ENCODE assay signal across 17 mouse cellular contexts in the genomic region with DNA sequence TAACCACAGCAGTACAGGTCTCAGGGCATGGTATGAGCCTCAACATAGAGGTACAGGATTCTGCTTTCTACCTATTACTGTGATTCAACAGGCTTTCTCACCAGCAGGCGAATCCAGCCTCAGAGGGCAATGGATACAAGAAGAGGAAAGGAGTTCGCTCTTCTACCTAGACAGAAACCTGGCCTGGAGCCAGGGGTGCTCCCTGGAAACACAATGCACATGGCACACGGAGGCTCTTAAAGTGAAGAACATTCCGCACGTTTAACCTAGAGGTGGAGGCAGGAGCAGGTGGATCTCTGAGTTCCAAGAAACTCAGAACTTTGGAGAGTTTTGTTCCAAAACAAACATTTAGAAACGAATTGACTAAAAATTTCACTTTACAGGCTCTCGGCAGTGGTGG. TPM values are rescaled to one million over a fixed set of nuclear protein-coding genes. Genes with fewer than 3 reads are reported as not detected.
DNase-seq lines count a peak whose midpoint lies in the region; ATAC-seq and TF ChIP-seq lines count a peak whose summit lies in the region.
"Had no signal": no experiment of that assay in that cellular context is flagged by ENCODE, and none has a peak within 500 bp of the region (broad histone marks: within the 10 kb centered on the region; RNA-seq: fewer than 3 reads in every experiment).

No protein-coding gene starts in this region.

- peaks cover 12% of the 10 kb centered on the region; the same call in 1 of the 2 replicates for H3K36me3 ChIP-seq in heart, embryonic 15.5 days
- peaks cover 2% of the 10 kb centered on the region; the same call in 1 of the 2 replicates for H3K36me3 ChIP-seq in liver, adult 2 months (ENCODE audit: control insufficient read depth, insufficient read depth, low read length)
- peaks cover 73% of the 10 kb centered on the region for H3K36me3 ChIP-seq in forebrain, embryonic 10.5 days (replicated peaks)

- no peak for TF ChIP-seq CTCF in liver, adult 2 months (IDR thresholded peaks at IDR 0.05; ENCODE audit: low read depth, low read length)

- H3K4me1 ChIP-seq in heart, embryonic 15.5 days (replicated peaks) = peaks cover 27% of the 10 kb centered on the region
- H3K4me1 ChIP-seq in liver, adult 2 months (ENCODE audit: control insufficient read depth, insufficient read depth, low read length) = peaks cover 5% of the 10 kb centered on the region; the same call in 1 of the 2 replicates
- H3K4me1 ChIP-seq in forebrain, embryonic 10.5 days = no peaks in the 10 kb centered on the region
- H3K4me1 ChIP-seq: midbrain, embryonic 13.5 days had no signal

- DNase-seq in heart, adult 8-10 months (ENCODE audit: low spot score) = no peak
- peak; percentile 70 for DNase-seq in liver, adult 2 months (ENCODE audit: extremely low read depth, low read depth, low spot score)
- no peak for DNase-seq in liver
- DNase-seq in lung, adult 18-20 months = peak; percentile 73 to 85
- peak; percentile 25 to 59 for DNase-seq in lung, postnatal 4 days
- DNase-seq in thymus, postnatal 36 days = no peak
- no peak for DNase-seq in forebrain, embryonic 10.5 days (ENCODE audit: extremely low spot score, low spot score)
- DNase-seq: embryo, embryonic 11 days; gastrocnemius, postnatal 14 days; layer of hippocampus, adult 9-11 months; right cerebral cortex, postnatal 14 days; thymus, adult 2 months had no signal

- H3K4me3 ChIP-seq in heart, embryonic 15.5 days = no peak overlapping the region
- H3K4me3 ChIP-seq in liver, adult 2 months (ENCODE audit: insufficient read depth, low read depth, low read length) = no peak overlapping the region
- no peak overlapping the region for H3K4me3 ChIP-seq in forebrain, embryonic 10.5 days
- H3K4me3 ChIP-seq: erythroblast, embryonic 14.5 days; hindbrain, embryonic 10.5 days; midbrain, embryonic 13.5 days had no signal

- no peaks in the 10 kb centered on the region for H3K79me2 ChIP-seq in liver, adult 2 months (ENCODE audit: control insufficient read depth, insufficient read depth, low read length)

- no peak overlapping the region for H3K9ac ChIP-seq in heart, embryonic 15.5 days
- H3K9ac ChIP-seq in liver, adult 2 months (ENCODE audit: low read depth, low read length) = no peak overlapping the region
- H3K9ac ChIP-seq: liver, embryonic 14.5 days; midbrain, embryonic 13.5 days had no signal

- H3K9me3 ChIP-seq in heart, embryonic 15.5 days (replicated peaks) = no peaks in the 10 kb centered on the region
- H3K9me3 ChIP-seq in forebrain, embryonic 10.5 days = no peaks in the 10 kb centered on the region
- H3K9me3 ChIP-seq: hindbrain, embryonic 10.5 days; midbrain, embryonic 13.5 days had no signal

- peak; percentile 36; the same call in 1 of the 2 replicates for ATAC-seq in heart, embryonic 15.5 days (replicated peaks; ENCODE audit: insufficient number of reproducible peaks, insufficient read depth, low FRiP score, low read depth)
- ATAC-seq: midbrain, embryonic 13.5 days had no signal

- H3K27me3 ChIP-seq in heart, embryonic 15.5 days = no peaks in the 10 kb centered on the region
- H3K27me3 ChIP-seq in liver, adult 2 months (ENCODE audit: control insufficient read depth, insufficient read depth, low read length) = no peaks in the 10 kb centered on the region
- no peaks in the 10 kb centered on the region for H3K27me3 ChIP-seq in forebrain, embryonic 10.5 days (ENCODE audit: poor library complexity, severe bottlenecking)
- H3K27me3 ChIP-seq: midbrain, embryonic 13.5 days had no signal

- peak overlapping the region; percentile 31; the same call in 1 of the 2 replicates for H3K27ac ChIP-seq in heart, embryonic 15.5 days
- H3K27ac ChIP-seq in liver, adult 2 months (replicated peaks; ENCODE audit: insufficient read depth, low read depth, low read length) = 0 out of 2 replicates have a peak overlapping the region, but pooled peaks have one; percentile 3
- no peak overlapping the region for H3K27ac ChIP-seq in forebrain, embryonic 10.5 days
- H3K27ac ChIP-seq: hindbrain, embryonic 10.5 days; liver, embryonic 14.5 days; midbrain, embryonic 13.5 days had no signal

- no peak overlapping the region for H3K4me2 ChIP-seq in heart, embryonic 15.5 days
- H3K4me2 ChIP-seq: midbrain, embryonic 13.5 days had no signal

- WGBS in heart, embryonic 15.5 days = 47% methylated on average over 7 of the region's 7 CpGs
- 25% methylated on average over 7 of the region's 7 CpGs for WGBS in liver, adult 2 months
- 96% methylated on average over 7 of the region's 7 CpGs for WGBS in forebrain, embryonic 10.5 days

- TF ChIP-seq POLR2A in liver, adult 2 months (IDR thresholded peaks at IDR 0.05; ENCODE audit: extremely low read depth, insufficient read depth, low read length) = no peak

RNA-seq across cellular contexts. Expression of gene Kdm2b, which starts 58.6 kb away (rescaled TPM):
- 23.9 and 29.0 TPM in 2 replicates for polyA plus RNA-seq in heart, embryonic 15.5 days (2015; fragmentation: Nextera tagmentation; extraction: Ambion mirVana)
- 10 to 100 TPM; 12.7 to 14.9 (median 14.4) TPM for total RNA-seq in heart, adult 8-10 months (2022)
- 3.0 and 4.9 TPM in 2 replicates for total RNA-seq in liver, adult 2 months (2014; rRNA removed)
- polyA plus RNA-seq in liver, adult 2 months (2012; rRNA removed) = 5.5 and 7.1 TPM in 2 replicates
- polyA plus RNA-seq in forebrain, embryonic 10.5 days (2016; fragmentation: Nextera tagmentation; extraction: Ambion mirVana) = 83.3 and 83.4 TPM in 2 replicates

Comparison
In these comparisons a context has a peak if more than half of its experiments do, and no peak if none do; other contexts are left out.
1. DNase-seq: peak in liver, adult 2 months (single experiment), lung, adult 18-20 months (2 of 2) and lung, postnatal 4 days (2 of 2); none in heart, adult 8-10 months (single experiment), liver (single experiment), thymus, postnatal 36 days (0 of 2) and forebrain, embryonic 10.5 days (single experiment).